Mouse (Mus musculus): Measurements from ENCODE around the gene Stx12. TPM values are rescaled to one million over a fixed set of nuclear protein-coding genes. Genes with fewer than 3 reads are reported as not detected.

Stx12 gene
- total RNA-seq, 2 experiments from 2014 or later = 51.0 to 53.0 TPM

Other genes with a start within 250 kb of the Stx12 start
- 49.3 and 52.8 TPM in 2 replicates for gene Eya3, start 245.5 kb downstream of the Stx12 start, total RNA-seq (2015)
- gene Eya3, start 245.5 kb downstream of the Stx12 start, total RNA-seq (2017) = 23.5 and 31.7 TPM in 2 replicates
- gene Xkr8, start 152.0 kb downstream of the Stx12 start, total RNA-seq (2015) = 1.3 and 2.5 TPM in 2 replicates
- gene Xkr8, start 152.0 kb downstream of the Stx12 start, total RNA-seq (2017) = 1.1 and 1.5 TPM in 2 replicates
- 3.0 and 4.5 TPM in 2 replicates for gene Smpdl3b, start 127.3 kb downstream of the Stx12 start, total RNA-seq (2015)
- gene Smpdl3b, start 127.3 kb downstream of the Stx12 start, total RNA-seq (2017) = 3.9 and 4.3 TPM in 2 replicates
- gene Rpa2, start 116.2 kb downstream of the Stx12 start, total RNA-seq (2015) = 28.0 and 28.7 TPM in 2 replicates
- 22.3 and 27.9 TPM in 2 replicates for gene Rpa2, start 116.2 kb downstream of the Stx12 start, total RNA-seq (2017)
- gene Themis2, start 88.1 kb downstream of the Stx12 start, total RNA-seq (2015) = 129 and 136 TPM in 2 replicates
- gene Themis2, start 88.1 kb downstream of the Stx12 start, total RNA-seq (2017) = 84.4 and 95.0 TPM in 2 replicates
- 25.7 and 29.6 TPM in 2 replicates for gene Ppp1r8, start 41.3 kb downstream of the Stx12 start, total RNA-seq (2015)
- gene Ppp1r8, start 41.3 kb downstream of the Stx12 start, total RNA-seq (2017) = 46.1 and 50.1 TPM in 2 replicates
- 21.2 and 21.5 TPM in 2 replicates for gene Fam76a, start 38.0 kb upstream of the Stx12 start, total RNA-seq (2015)
- gene Fam76a, start 38.0 kb upstream of the Stx12 start, total RNA-seq (2017) = 43.2 and 66.3 TPM in 2 replicates
- gene Fgr, start 89.6 kb upstream of the Stx12 start, total RNA-seq (2015) = 108 and 116 TPM in 2 replicates
- 111 and 112 TPM in 2 replicates for gene Fgr, start 89.6 kb upstream of the Stx12 start, total RNA-seq (2017)
- gene Ahdc1, start 126.8 kb upstream of the Stx12 start, total RNA-seq (2015) = 3.0 and 4.4 TPM in 2 replicates
- 0.77 and 3.6 TPM in 2 replicates for gene Ahdc1, start 126.8 kb upstream of the Stx12 start, total RNA-seq (2017)
- gene Wasf2, start 246.0 kb upstream of the Stx12 start, total RNA-seq (2015) = 226 and 236 TPM in 2 replicates
- gene Wasf2, start 246.0 kb upstream of the Stx12 start, total RNA-seq (2017) = 56.9 and 75.4 TPM in 2 replicates